Mouse (Mus musculus): ENCODE results near the gene Slc48a1. TPM values are rescaled to one million over a fixed set of nuclear protein-coding genes. Genes with fewer than 3 reads are reported as not detected.
A peak's percentile ranks its signal among the peaks of the same experiment; 100 is the strongest.

The Slc48a1 gene
- polyA plus RNA-seq, 1 experiment from 2014 or later = 45.1 TPM

- WGBS (ENCODE audit: insufficient replicate concordance) = 36% methylated on average over 7 of the region's 7 CpGs
- ATAC-seq (replicated peaks; ENCODE audit: insufficient number of reproducible peaks, low FRiP score, low TSS enrichment) = no peak
- no peak overlapping the region for H3K9ac ChIP-seq (ENCODE audit: low read depth, low read length)
Observed at GRCm38 (mm10) chr15:97742074-97742473, 36.2 kb upstream of the Slc48a1 start.

GRCm38 (mm10) chr15:97742600-97742999 is 35.7 kb upstream of the Slc48a1 start:
- Histone ChIP-seq H3K4me1 (ENCODE audit: control insufficient read depth, insufficient read depth, low read length) (peaks cover 31% of the 10 kb centered on the region), H3K9ac (ENCODE audit: low read depth, low read length) (no peak overlapping the region), H3K27ac (ENCODE audit: low read depth, low read length) (peak overlapping the region; percentile 11), H3K36me3 (ENCODE audit: control insufficient read depth, insufficient read depth, low read length) (peaks cover 2% of the 10 kb centered on the region; the same call in 1 of the 2 replicates), H3K4me3 (ENCODE audit: low read depth, low read length) (no peak overlapping the region), H3K9me3 (replicated peaks; ENCODE audit: control insufficient read depth, low read length) (no peaks in the 10 kb centered on the region), H3K4me2 (no peak overlapping the region), H3K27me3 (ENCODE audit: control insufficient read depth, insufficient read depth, low read length) (no peaks in the 10 kb centered on the region)
- 61% methylated on average over 4 of the region's 4 CpGs for WGBS (ENCODE audit: insufficient replicate concordance)
- ATAC-seq (replicated peaks; ENCODE audit: insufficient number of reproducible peaks, low FRiP score, low TSS enrichment) = no peak

More at GRCm38 (mm10) chr15:97742074-97742473, 36.2 kb upstream of the Slc48a1 start:
- Histone ChIP-seq H3K36me3 (ENCODE audit: control insufficient read depth, insufficient read depth, low read length) (peaks cover 1% of the 10 kb centered on the region; the same call in 1 of the 2 replicates), H3K27ac (ENCODE audit: low read depth, low read length) (peak overlapping the region; percentile 35), H3K4me3 (ENCODE audit: low read depth, low read length) (no peak overlapping the region), H3K27me3 (ENCODE audit: control insufficient read depth, insufficient read depth, low read length) (no peaks in the 10 kb centered on the region), H3K4me1 (ENCODE audit: control insufficient read depth, insufficient read depth, low read length) (peaks cover 31% of the 10 kb centered on the region), H3K9me3 (replicated peaks; ENCODE audit: control insufficient read depth, low read length) (0 out of 2 replicates have a peak, but pooled peaks cover 2% of the 10 kb centered on the region), H3K4me2 (no peak overlapping the region)

GRCm38 (mm10) chr15:97743210-97743609 is 35.1 kb upstream of the Slc48a1 start:
- ATAC-seq (replicated peaks; ENCODE audit: insufficient number of reproducible peaks, low FRiP score, low TSS enrichment) = no peak
- Histone ChIP-seq H3K4me1 (ENCODE audit: control insufficient read depth, insufficient read depth, low read length) (peaks cover 36% of the 10 kb centered on the region), H3K4me2 (no peak overlapping the region), H3K4me3 (ENCODE audit: low read depth, low read length) (no peak overlapping the region), H3K9ac (ENCODE audit: low read depth, low read length) (no peak overlapping the region), H3K27me3 (ENCODE audit: control insufficient read depth, insufficient read depth, low read length) (no peaks in the 10 kb centered on the region), H3K9me3 (replicated peaks; ENCODE audit: control insufficient read depth, low read length) (no peaks in the 10 kb centered on the region), H3K36me3 (ENCODE audit: control insufficient read depth, insufficient read depth, low read length) (peaks cover 2% of the 10 kb centered on the region; the same call in 1 of the 2 replicates), H3K27ac (ENCODE audit: low read depth, low read length) (no peak overlapping the region)
- WGBS (ENCODE audit: insufficient replicate concordance) = 79% methylated on average over 5 of the region's 5 CpGs

- Histone ChIP-seq H3K4me3 (ENCODE audit: low read depth, low read length) (no peak overlapping the region), H3K4me1 (ENCODE audit: control insufficient read depth, insufficient read depth, low read length) (peaks cover 44% of the 10 kb centered on the region), H3K36me3 (ENCODE audit: control insufficient read depth, insufficient read depth, low read length) (peaks cover 2% of the 10 kb centered on the region; the same call in 1 of the 2 replicates), H3K9me3 (replicated peaks; ENCODE audit: control insufficient read depth, low read length) (no peaks in the 10 kb centered on the region), H3K4me2 (no peak overlapping the region), H3K27me3 (ENCODE audit: control insufficient read depth, insufficient read depth, low read length) (no peaks in the 10 kb centered on the region), H3K27ac (ENCODE audit: low read depth, low read length) (peak overlapping the region; percentile 22; the same call in 1 of the 2 replicates), H3K9ac (ENCODE audit: low read depth, low read length) (0 out of 2 replicates have a peak overlapping the region, but pooled peaks have one; percentile 22)
- WGBS (ENCODE audit: insufficient replicate concordance) = 57% methylated on average over 12 of the region's 12 CpGs
- ATAC-seq (replicated peaks; ENCODE audit: insufficient number of reproducible peaks, low FRiP score, low TSS enrichment) = peak; percentile 23; the same call in 1 of the 2 replicates
Observed at GRCm38 (mm10) chr15:97743961-97744525, 34.3 kb upstream of the Slc48a1 start.

GRCm38 (mm10) chr15:97744930-97745329 is 33.4 kb upstream of the Slc48a1 start:
- no peak overlapping the region for H3K9ac ChIP-seq (ENCODE audit: low read depth, low read length)
- no peak for ATAC-seq (replicated peaks; ENCODE audit: insufficient number of reproducible peaks, low FRiP score, low TSS enrichment)
- H3K9me3 ChIP-seq (replicated peaks; ENCODE audit: control insufficient read depth, low read length) = no peaks in the 10 kb centered on the region
- peaks cover 49% of the 10 kb centered on the region for H3K4me1 ChIP-seq (ENCODE audit: control insufficient read depth, insufficient read depth, low read length)
- H3K4me2 ChIP-seq = no peak overlapping the region
- 64% methylated on average over 10 of the region's 10 CpGs for WGBS (ENCODE audit: insufficient replicate concordance)
- no peak overlapping the region for H3K27ac ChIP-seq (ENCODE audit: low read depth, low read length)
- H3K4me3 ChIP-seq (ENCODE audit: low read depth, low read length) = no peak overlapping the region
- H3K36me3 ChIP-seq (ENCODE audit: control insufficient read depth, insufficient read depth, low read length) = peaks cover 2% of the 10 kb centered on the region; the same call in 1 of the 2 replicates
- H3K27me3 ChIP-seq (ENCODE audit: control insufficient read depth, insufficient read depth, low read length) = no peaks in the 10 kb centered on the region

- H3K27me3 ChIP-seq (ENCODE audit: control insufficient read depth, insufficient read depth, low read length) = no peaks in the 10 kb centered on the region
- WGBS (ENCODE audit: insufficient replicate concordance) = 58% methylated on average over 10 of the region's 10 CpGs
- H3K4me3 ChIP-seq (ENCODE audit: low read depth, low read length) = no peak overlapping the region
- H3K4me2 ChIP-seq = no peak overlapping the region
- no peak overlapping the region for H3K27ac ChIP-seq (ENCODE audit: low read depth, low read length)
- H3K36me3 ChIP-seq (ENCODE audit: control insufficient read depth, insufficient read depth, low read length) = peaks cover 2% of the 10 kb centered on the region; the same call in 1 of the 2 replicates
- peaks cover 53% of the 10 kb centered on the region for H3K4me1 ChIP-seq (ENCODE audit: control insufficient read depth, insufficient read depth, low read length)
- H3K9me3 ChIP-seq (replicated peaks; ENCODE audit: control insufficient read depth, low read length) = no peaks in the 10 kb centered on the region
- ATAC-seq (replicated peaks; ENCODE audit: insufficient number of reproducible peaks, low FRiP score, low TSS enrichment) = no peak
- 0 out of 2 replicates have a peak overlapping the region, but pooled peaks have one; percentile 34 for H3K9ac ChIP-seq (ENCODE audit: low read depth, low read length)
Observed at GRCm38 (mm10) chr15:97745331-97745730, 33.0 kb upstream of the Slc48a1 start.

- Histone ChIP-seq H3K4me2 (no peak overlapping the region), H3K27ac (ENCODE audit: low read depth, low read length) (no peak overlapping the region), H3K9ac (ENCODE audit: low read depth, low read length) (no peak overlapping the region), H3K4me1 (ENCODE audit: control insufficient read depth, insufficient read depth, low read length) (peaks cover 58% of the 10 kb centered on the region), H3K4me3 (ENCODE audit: low read depth, low read length) (no peak overlapping the region), H3K27me3 (ENCODE audit: control insufficient read depth, insufficient read depth, low read length) (no peaks in the 10 kb centered on the region), H3K36me3 (ENCODE audit: control insufficient read depth, insufficient read depth, low read length) (peaks cover 2% of the 10 kb centered on the region; the same call in 1 of the 2 replicates), H3K9me3 (replicated peaks; ENCODE audit: control insufficient read depth, low read length) (no peaks in the 10 kb centered on the region)
- ATAC-seq (replicated peaks; ENCODE audit: insufficient number of reproducible peaks, low FRiP score, low TSS enrichment) = no peak
- 85% methylated on average over 10 of the region's 10 CpGs for WGBS (ENCODE audit: insufficient replicate concordance)
Observed at GRCm38 (mm10) chr15:97746278-97746677, 32.0 kb upstream of the Slc48a1 start.

- Histone ChIP-seq H3K9me3 (replicated peaks; ENCODE audit: control insufficient read depth, low read length) (no peaks in the 10 kb centered on the region), H3K4me3 (ENCODE audit: low read depth, low read length) (no peak overlapping the region), H3K9ac (ENCODE audit: low read depth, low read length) (no peak overlapping the region), H3K27ac (ENCODE audit: low read depth, low read length) (no peak overlapping the region), H3K36me3 (ENCODE audit: control insufficient read depth, insufficient read depth, low read length) (peaks cover 2% of the 10 kb centered on the region; the same call in 1 of the 2 replicates), H3K4me1 (ENCODE audit: control insufficient read depth, insufficient read depth, low read length) (peaks cover 55% of the 10 kb centered on the region), H3K27me3 (ENCODE audit: control insufficient read depth, insufficient read depth, low read length) (no peaks in the 10 kb centered on the region), H3K4me2 (no peak overlapping the region)
- ATAC-seq (replicated peaks; ENCODE audit: insufficient number of reproducible peaks, low FRiP score, low TSS enrichment) = no peak
- WGBS (ENCODE audit: insufficient replicate concordance) = 76% methylated on average over 24 of the region's 24 CpGs
Observed at GRCm38 (mm10) chr15:97746748-97747147, 31.6 kb upstream of the Slc48a1 start.

- no peak for ATAC-seq (replicated peaks; ENCODE audit: insufficient number of reproducible peaks, low FRiP score, low TSS enrichment)
- 70% methylated on average over 4 of the region's 4 CpGs for WGBS (ENCODE audit: insufficient replicate concordance)
- H3K4me1 ChIP-seq (ENCODE audit: control insufficient read depth, insufficient read depth, low read length) = peaks cover 48% of the 10 kb centered on the region
Observed at GRCm38 (mm10) chr15:97747486-97747885, 30.8 kb upstream of the Slc48a1 start.

More at GRCm38 (mm10) chr15:97747486-97747885, 30.8 kb upstream of the Slc48a1 start:
- Histone ChIP-seq H3K4me2 (no peak overlapping the region), H3K27me3 (ENCODE audit: control insufficient read depth, insufficient read depth, low read length) (no peaks in the 10 kb centered on the region), H3K36me3 (ENCODE audit: control insufficient read depth, insufficient read depth, low read length) (peaks cover 2% of the 10 kb centered on the region; the same call in 1 of the 2 replicates), H3K9me3 (replicated peaks; ENCODE audit: control insufficient read depth, low read length) (no peaks in the 10 kb centered on the region), H3K4me3 (ENCODE audit: low read depth, low read length) (no peak overlapping the region), H3K9ac (ENCODE audit: low read depth, low read length) (no peak overlapping the region), H3K27ac (ENCODE audit: low read depth, low read length) (no peak overlapping the region)

Data from heart, embryonic 11.5 days (tissue).